Mouse (Mus musculus): Measurements from ENCODE around the gene Olfr140. TPM values are rescaled to one million over a fixed set of nuclear protein-coding genes. Genes with fewer than 3 reads are reported as not detected.
A peak's percentile ranks its signal among the peaks of the same experiment; 100 is the strongest.

Gene Olfr140
- polyA plus RNA-seq (2014; fragmentation: Nextera tagmentation; extraction: Ambion mirVana), result not detected in 2 replicates

DNA sequence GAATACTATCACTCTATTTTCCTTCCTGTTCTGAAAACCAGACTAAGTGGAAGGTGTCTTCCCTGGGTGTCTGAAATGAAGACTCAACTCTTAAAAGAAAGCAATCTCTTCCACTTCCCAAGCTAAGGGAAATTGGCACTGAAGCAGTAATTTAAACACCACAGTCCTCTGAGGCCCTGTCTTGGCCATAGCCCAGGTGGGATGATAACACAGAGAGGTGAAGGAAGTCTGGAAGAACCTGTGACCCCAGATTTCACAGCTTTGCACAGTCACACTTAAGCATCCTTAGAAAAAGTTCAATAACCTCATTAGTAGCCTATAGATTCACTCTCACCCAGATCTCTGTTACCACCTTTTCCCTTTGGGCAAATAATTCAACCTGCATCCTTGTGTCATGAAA is at the start of gene Olfr140:
Olfr140 (minus strand) TSS at position 101 of the 400 bp plus-strand sequence.
- no peak for DNase-seq (ENCODE audit: low spot score)
- no peak within 1 kb of the TSS for H3K9ac ChIP-seq (replicated peaks; ENCODE audit: low read length)
- H3K27ac ChIP-seq (replicated peaks; ENCODE audit: low read depth, low read length), result no peak within 1 kb of the TSS
- H3K4me3 ChIP-seq (ENCODE audit: low read depth, low read length), result no peak within 1 kb of the TSS
- no peak for ATAC-seq (replicated peaks; ENCODE audit: insufficient number of reproducible peaks, low FRiP score, low TSS enrichment, low read depth)
- no peaks in the 10 kb centered on the region for H3K27me3 ChIP-seq (ENCODE audit: control insufficient read depth, insufficient read depth, low read length)
- no peaks in the 10 kb centered on the region for H3K9me3 ChIP-seq (replicated peaks; ENCODE audit: control insufficient read depth, low read length)
- H3K4me1 ChIP-seq (ENCODE audit: control insufficient read depth, insufficient read depth, low read length), result no peaks in the 10 kb centered on the region
- no peaks in the 10 kb centered on the region for H3K36me3 ChIP-seq (replicated peaks; ENCODE audit: control insufficient read depth, insufficient read depth, low read depth, low read length)
- no peak within 1 kb of the TSS for H3K4me2 ChIP-seq (ENCODE audit: low read depth, low read length)

DNA sequence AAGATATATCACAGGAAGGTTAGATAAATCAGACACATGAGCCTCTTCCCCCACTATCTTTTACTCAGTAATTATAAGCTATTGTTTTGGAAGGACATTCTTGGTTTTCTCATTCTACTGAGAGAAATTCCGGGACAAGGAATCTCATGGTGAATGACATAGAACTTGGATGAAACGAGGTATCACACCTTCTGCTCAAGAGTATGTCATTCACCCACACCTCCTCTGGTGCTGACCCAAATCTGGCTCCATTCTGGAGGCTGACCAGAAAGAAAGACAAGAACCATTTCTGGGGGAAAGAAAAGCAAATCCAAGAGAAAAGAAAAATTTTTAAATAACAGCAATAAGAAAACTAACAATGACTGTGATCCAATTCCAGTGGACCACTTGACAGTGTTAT is 6.7 kb upstream of the Olfr140 start:
- Histone ChIP-seq H3K27me3 (ENCODE audit: control insufficient read depth, insufficient read depth, low read length) (no peaks in the 10 kb centered on the region), H3K36me3 (replicated peaks; ENCODE audit: control insufficient read depth, insufficient read depth, low read depth, low read length) (no peaks in the 10 kb centered on the region), H3K4me2 (ENCODE audit: low read depth, low read length) (no peak overlapping the region), H3K9me3 (replicated peaks; ENCODE audit: control insufficient read depth, low read length) (no peaks in the 10 kb centered on the region), H3K4me3 (ENCODE audit: low read depth, low read length) (no peak overlapping the region), H3K4me1 (ENCODE audit: control insufficient read depth, insufficient read depth, low read length) (no peaks in the 10 kb centered on the region), H3K27ac (replicated peaks; ENCODE audit: low read depth, low read length) (no peak overlapping the region), H3K9ac (replicated peaks; ENCODE audit: low read length) (no peak overlapping the region)
- DNase-seq (ENCODE audit: low spot score) (no peak), ATAC-seq (replicated peaks; ENCODE audit: insufficient number of reproducible peaks, low FRiP score, low TSS enrichment, low read depth) (no peak)
- WGBS, result 72% methylated on average over 2 of the region's 2 CpGs

DNA sequence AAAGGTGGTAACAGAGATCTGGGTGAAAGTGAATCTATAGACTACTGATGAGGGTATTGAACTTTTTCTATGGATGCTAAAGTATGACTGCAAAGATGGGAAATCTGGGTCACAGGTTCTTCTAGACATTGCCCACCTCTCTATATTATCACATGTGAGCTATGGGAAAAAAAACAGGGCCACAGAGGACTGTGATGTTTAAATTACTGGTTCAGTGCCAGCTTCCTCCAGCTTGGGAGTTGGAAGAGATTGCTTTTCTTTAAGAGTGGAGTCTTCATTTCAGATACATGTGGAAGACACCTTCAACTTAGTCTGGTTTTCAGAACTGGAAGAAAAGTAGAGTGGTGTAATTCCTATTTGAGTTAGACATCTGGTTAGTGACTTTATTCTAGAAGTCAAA is 28.4 kb downstream of the Olfr140 start, which contains the start of gene Olfr1265:
Olfr1265 (plus strand) TSS at position 301 of the 400 bp plus-strand sequence.
- Histone ChIP-seq H3K4me2 (ENCODE audit: low read depth, low read length) (no peak within 1 kb of the TSS), H3K4me1 (ENCODE audit: control insufficient read depth, insufficient read depth, low read length) (no peaks in the 10 kb centered on the region), H3K27me3 (ENCODE audit: control insufficient read depth, insufficient read depth, low read length) (no peaks in the 10 kb centered on the region), H3K27ac (replicated peaks; ENCODE audit: low read depth, low read length) (no peak within 1 kb of the TSS), H3K9ac (replicated peaks; ENCODE audit: low read length) (no peak within 1 kb of the TSS), H3K36me3 (replicated peaks; ENCODE audit: control insufficient read depth, insufficient read depth, low read depth, low read length) (no peaks in the 10 kb centered on the region), H3K9me3 (replicated peaks; ENCODE audit: control insufficient read depth, low read length) (no peaks in the 10 kb centered on the region), H3K4me3 (ENCODE audit: low read depth, low read length) (no peak within 1 kb of the TSS)
- ATAC-seq (replicated peaks; ENCODE audit: insufficient number of reproducible peaks, low FRiP score, low TSS enrichment, low read depth) (no peak), DNase-seq (ENCODE audit: low spot score) (no peak)

DNA sequence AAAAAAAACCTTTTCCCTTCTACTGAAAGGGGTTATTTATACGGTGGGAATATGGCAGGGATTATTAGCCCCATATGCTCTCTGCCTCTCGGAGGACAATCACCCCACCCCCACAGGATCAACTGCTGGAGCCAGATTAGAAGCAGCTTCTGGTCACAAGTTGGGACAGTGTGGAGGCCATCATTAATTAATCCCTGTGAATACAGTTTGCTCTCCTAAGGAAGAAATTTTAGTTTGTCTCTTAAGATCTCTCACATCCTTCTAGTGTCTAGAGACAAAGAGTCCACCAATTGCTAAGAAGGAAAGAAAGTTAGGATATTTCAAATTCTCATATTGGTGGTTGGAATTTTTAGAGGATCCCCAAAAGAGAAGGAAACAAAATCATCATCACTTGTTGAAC is 37.9 kb downstream of the Olfr140 start, which contains the start of gene Olfr1264:
Olfr1264 (minus strand) TSS at position 101 of the 400 bp plus-strand sequence.
- H3K27me3 ChIP-seq (ENCODE audit: control insufficient read depth, insufficient read depth, low read length), result no peaks in the 10 kb centered on the region
- H3K9ac ChIP-seq (replicated peaks; ENCODE audit: low read length), result no peak within 1 kb of the TSS
- H3K4me1 ChIP-seq (ENCODE audit: control insufficient read depth, insufficient read depth, low read length), result no peaks in the 10 kb centered on the region
- no peak within 1 kb of the TSS for H3K4me3 ChIP-seq (ENCODE audit: low read depth, low read length)
- no peaks in the 10 kb centered on the region for H3K36me3 ChIP-seq (replicated peaks; ENCODE audit: control insufficient read depth, insufficient read depth, low read depth, low read length)
- WGBS, result 39% methylated on average over 2 of the region's 2 CpGs
- H3K27ac ChIP-seq (replicated peaks; ENCODE audit: low read depth, low read length), result no peak within 1 kb of the TSS
- ATAC-seq (replicated peaks; ENCODE audit: insufficient number of reproducible peaks, low FRiP score, low TSS enrichment, low read depth) (no peak), DNase-seq (ENCODE audit: low spot score) (peak; percentile 4)
- H3K9me3 ChIP-seq (replicated peaks; ENCODE audit: control insufficient read depth, low read length), result no peaks in the 10 kb centered on the region
- no peak within 1 kb of the TSS for H3K4me2 ChIP-seq (ENCODE audit: low read depth, low read length)

DNA sequence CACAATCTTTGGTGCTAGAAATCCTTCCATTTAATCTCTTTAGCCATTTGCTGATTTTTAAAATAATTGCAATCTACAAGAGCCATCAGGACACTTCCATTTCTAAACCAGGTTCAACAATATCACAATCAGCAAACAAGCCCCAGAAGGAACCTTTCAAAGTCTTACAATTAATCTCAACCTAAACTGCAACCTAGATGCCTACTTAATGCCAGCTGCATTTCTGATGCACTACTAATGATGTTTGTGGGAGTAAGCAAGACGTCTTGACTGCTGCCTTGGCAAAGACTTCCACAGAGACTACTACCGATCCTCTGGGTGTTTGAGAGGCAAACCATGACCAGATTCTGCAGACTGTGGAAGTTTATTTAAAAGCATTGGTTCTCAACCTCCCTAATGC is 51.6 kb downstream of the Olfr140 start, which contains the start of gene Olfr1263:
Olfr1263 (plus strand) TSS at position 301 of the 400 bp plus-strand sequence.
- H3K9ac ChIP-seq (replicated peaks; ENCODE audit: low read length), result no peak within 1 kb of the TSS
- WGBS, result 79% methylated on average over 2 of the region's 2 CpGs
- H3K4me3 ChIP-seq (ENCODE audit: low read depth, low read length), result no peak within 1 kb of the TSS

DNA sequence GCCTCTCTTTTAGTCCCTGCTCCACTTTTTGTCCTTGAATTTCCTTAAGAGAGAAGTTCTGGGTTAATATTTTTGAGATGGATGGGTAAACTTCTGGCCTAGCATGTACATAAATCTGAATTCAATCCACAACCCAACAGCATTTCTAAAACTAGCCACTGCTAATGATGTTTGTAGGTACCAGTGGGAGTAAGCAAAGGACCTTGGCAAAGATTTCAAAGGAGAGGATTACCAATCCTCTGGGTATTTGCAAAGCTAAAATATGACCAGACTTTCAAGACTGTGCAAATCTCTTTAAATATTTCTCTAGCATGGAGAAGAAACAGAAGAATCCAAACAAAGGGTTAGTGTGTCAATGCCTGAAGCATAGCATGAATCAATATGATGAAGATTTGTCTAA is 63.5 kb downstream of the Olfr140 start, which contains the start of gene Olfr1262:
Olfr1262 (plus strand) TSS at position 301 of the 400 bp plus-strand sequence.
- H3K9me3 ChIP-seq (replicated peaks; ENCODE audit: control insufficient read depth, low read length), result no peaks in the 10 kb centered on the region
- H3K4me1 ChIP-seq (ENCODE audit: control insufficient read depth, insufficient read depth, low read length), result no peaks in the 10 kb centered on the region
- DNase-seq (ENCODE audit: low spot score) (no peak), ATAC-seq (replicated peaks; ENCODE audit: insufficient number of reproducible peaks, low FRiP score, low TSS enrichment, low read depth) (no peak)
- H3K27ac ChIP-seq (replicated peaks; ENCODE audit: low read depth, low read length), result no peak within 1 kb of the TSS
- no peak within 1 kb of the TSS for H3K4me2 ChIP-seq (ENCODE audit: low read depth, low read length)
- no peaks in the 10 kb centered on the region for H3K27me3 ChIP-seq (ENCODE audit: control insufficient read depth, insufficient read depth, low read length)
- H3K4me3 ChIP-seq (ENCODE audit: low read depth, low read length), result no peak within 1 kb of the TSS
- no peaks in the 10 kb centered on the region for H3K36me3 ChIP-seq (replicated peaks; ENCODE audit: control insufficient read depth, insufficient read depth, low read depth, low read length)
- H3K9ac ChIP-seq (replicated peaks; ENCODE audit: low read length), result no peak within 1 kb of the TSS

More for the DNA sequence above, 51.6 kb downstream of the Olfr140 start, which contains the start of gene Olfr1263:
- H3K27ac ChIP-seq (replicated peaks; ENCODE audit: low read depth, low read length), result no peak within 1 kb of the TSS
- ATAC-seq (replicated peaks; ENCODE audit: insufficient number of reproducible peaks, low FRiP score, low TSS enrichment, low read depth) (no peak), DNase-seq (ENCODE audit: low spot score) (no peak)
- H3K4me2 ChIP-seq (ENCODE audit: low read depth, low read length), result no peak within 1 kb of the TSS
- no peaks in the 10 kb centered on the region for H3K27me3 ChIP-seq (ENCODE audit: control insufficient read depth, insufficient read depth, low read length)
- no peaks in the 10 kb centered on the region for H3K4me1 ChIP-seq (ENCODE audit: control insufficient read depth, insufficient read depth, low read length)
- no peaks in the 10 kb centered on the region for H3K36me3 ChIP-seq (replicated peaks; ENCODE audit: control insufficient read depth, insufficient read depth, low read depth, low read length)
- H3K9me3 ChIP-seq (replicated peaks; ENCODE audit: control insufficient read depth, low read length), result no peaks in the 10 kb centered on the region

Other genes starting within 250 kb of the Olfr140 start
- gene Olfr1256, start 222.0 kb downstream of the Olfr140 start, polyA plus RNA-seq (2014; fragmentation: Nextera tagmentation; extraction: Ambion mirVana), result not detected in 2 replicates
- not detected in 2 replicates for gene Olfr48, start 215.4 kb downstream of the Olfr140 start, polyA plus RNA-seq (2014; fragmentation: Nextera tagmentation; extraction: Ambion mirVana)
- not detected in 2 replicates for gene Olfr1257, start 185.2 kb downstream of the Olfr140 start, polyA plus RNA-seq (2014; fragmentation: Nextera tagmentation; extraction: Ambion mirVana)
- gene Olfr1258, start 136.3 kb downstream of the Olfr140 start, polyA plus RNA-seq (2014; fragmentation: Nextera tagmentation; extraction: Ambion mirVana), result not detected in 2 replicates
- not detected in 2 replicates for gene Olfr1259, start 114.9 kb downstream of the Olfr140 start, polyA plus RNA-seq (2014; fragmentation: Nextera tagmentation; extraction: Ambion mirVana)
- gene Olfr1260, start 89.3 kb downstream of the Olfr140 start, polyA plus RNA-seq (2014; fragmentation: Nextera tagmentation; extraction: Ambion mirVana), result not detected in 2 replicates
- gene Olfr1261, start 72.4 kb downstream of the Olfr140 start, polyA plus RNA-seq (2014; fragmentation: Nextera tagmentation; extraction: Ambion mirVana), result not detected in 2 replicates
- gene Olfr1262, start 63.4 kb downstream of the Olfr140 start, polyA plus RNA-seq (2014; fragmentation: Nextera tagmentation; extraction: Ambion mirVana), result not detected in 2 replicates
- gene Olfr1263, start 51.5 kb downstream of the Olfr140 start, polyA plus RNA-seq (2014; fragmentation: Nextera tagmentation; extraction: Ambion mirVana), result not detected in 2 replicates
- gene Olfr1264, start 38.0 kb downstream of the Olfr140 start, polyA plus RNA-seq (2014; fragmentation: Nextera tagmentation; extraction: Ambion mirVana), result not detected in 2 replicates
- not detected in 2 replicates for gene Olfr1265, start 28.3 kb downstream of the Olfr140 start, polyA plus RNA-seq (2014; fragmentation: Nextera tagmentation; extraction: Ambion mirVana)
- not detected in 2 replicates for gene Olfr1269, start 57.8 kb upstream of the Olfr140 start, polyA plus RNA-seq (2014; fragmentation: Nextera tagmentation; extraction: Ambion mirVana)
- 0.08 TPM in 1 of 2 replicates, not detected in the other for gene Olfr32, start 78.7 kb upstream of the Olfr140 start, polyA plus RNA-seq (2014; fragmentation: Nextera tagmentation; extraction: Ambion mirVana)
- gene Olfr1270, start 89.5 kb upstream of the Olfr140 start, polyA plus RNA-seq (2014; fragmentation: Nextera tagmentation; extraction: Ambion mirVana), result 0.07 TPM in 1 of 2 replicates, not detected in the other
- gene Olfr1506, start 160.9 kb upstream of the Olfr140 start, polyA plus RNA-seq (2014; fragmentation: Nextera tagmentation; extraction: Ambion mirVana), result not detected in 2 replicates
- not detected in 2 replicates for gene Olfr142, start 194.0 kb upstream of the Olfr140 start, polyA plus RNA-seq (2014; fragmentation: Nextera tagmentation; extraction: Ambion mirVana)
- gene Olfr1271, start 207.4 kb upstream of the Olfr140 start, polyA plus RNA-seq (2014; fragmentation: Nextera tagmentation; extraction: Ambion mirVana), result not detected in 2 replicates
- not detected in 2 replicates for gene Olfr1272, start 229.2 kb upstream of the Olfr140 start, polyA plus RNA-seq (2014; fragmentation: Nextera tagmentation; extraction: Ambion mirVana)